Mouse (Mus musculus) spleen, adult 2 months (tissue): ENCODE data around the gene Ces1f.

ENCODE experiments used
- CTCF ChIP-seq: fragments of 200-500 bp; IDR thresholded peaks from 2 replicates; pipeline ENCODE4 v1.5.1; 2011; ENCODE audit warnings: mild to moderate bottlenecking, inconsistent platforms; ENCODE audit not compliant: insufficient read depth, insufficient read length, insufficient replicate concordance; ENCODE audit errors: extremely low read depth
- POLR2A ChIP-seq: fragments of 200-500 bp; IDR thresholded peaks from 2 replicates; pipeline ENCODE4 v1.6.1; 2011; ENCODE audit warnings: low read depth, low read length, inconsistent platforms

- TF ChIP-seq POLR2A (no peak), CTCF (no peak)
These were observed 57.7 kb downstream of the Ces1f start for GRCm38 (mm10) chr8:93221896-93222295.
